Mouse (Mus musculus) adrenal gland, postnatal 4 days (tissue): ENCODE results near the gene Spp1. TPM values are rescaled to one million over a fixed set of nuclear protein-coding genes. Genes with fewer than 3 reads are reported as not detected.

Experiments
- DNase-seq, 2 experiments: peaks; one replicate each; pipeline ENCODE4 v3.0.0; 2021 to 2022; ENCODE audit warnings: low spot score in 2 of 2, mixed read lengths in 2 of 2
- long read RNA-seq, 2 experiments: library from polyadenylated mRNA; stranded (forward); transcript quantifications; one replicate each; pipeline ENCODE4 v2.0.0; 2021
- total RNA-seq, 2 experiments: library from RNA; stranded (reverse); gene quantifications; 2 replicates each; pipeline ENCODE4 v1.2.3; 2021

Gene Spp1
- total RNA-seq: 10 to 100 TPM in 1 of 2 experiments, 1 to 10 TPM in 1; 5.8 to 55.5 TPM
- long read RNA-seq, experiment 1, transcript Spp1-201 (7 exons, 1,410 nt): major isoform, 11 of 11 reads
- long read RNA-seq, experiment 1, partial matches to known transcripts: 0 of 11 reads
- long read RNA-seq, experiment 1, other reads (novel, unspliced or antisense): 0 of 11 reads
- long read RNA-seq, experiment 2, transcript Spp1-205 (7 exons, 1,456 nt): minor isoform, 6 of 75 reads
- long read RNA-seq, experiment 2, transcript Spp1-201 (7 exons, 1,410 nt): major isoform, 64 of 75 reads
- long read RNA-seq, experiment 2, partial matches to known transcripts: 3 of 75 reads
- long read RNA-seq, experiment 2, other reads (novel, unspliced or antisense): 2 of 75 reads

DNA sequence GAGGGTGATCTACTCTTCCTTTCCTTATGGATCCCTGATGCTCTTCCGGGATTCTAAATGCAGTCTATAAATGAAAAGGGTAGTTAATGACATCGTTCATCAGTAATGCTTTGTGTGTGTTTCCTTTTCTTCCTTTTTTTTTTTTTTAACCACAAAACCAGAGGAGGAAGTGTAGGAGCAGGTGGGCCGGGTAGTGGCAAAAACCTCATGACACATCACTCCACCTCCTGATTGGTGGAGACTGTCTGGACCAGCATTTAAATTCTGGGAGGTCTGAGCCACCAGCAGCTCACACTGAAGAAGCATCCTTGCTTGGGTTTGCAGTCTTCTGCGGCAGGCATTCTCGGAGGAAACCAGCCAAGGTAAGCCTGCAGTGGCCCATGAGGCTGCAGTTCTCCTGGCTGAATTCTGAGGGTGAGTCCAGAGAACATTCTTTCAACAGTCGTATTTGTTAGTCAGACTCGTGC lies at the start of gene Spp1:
TSS of gene Spp1 (plus strand) at position 284 of the 467 bp plus-strand sequence.
- DNase-seq: no peak

DNA sequence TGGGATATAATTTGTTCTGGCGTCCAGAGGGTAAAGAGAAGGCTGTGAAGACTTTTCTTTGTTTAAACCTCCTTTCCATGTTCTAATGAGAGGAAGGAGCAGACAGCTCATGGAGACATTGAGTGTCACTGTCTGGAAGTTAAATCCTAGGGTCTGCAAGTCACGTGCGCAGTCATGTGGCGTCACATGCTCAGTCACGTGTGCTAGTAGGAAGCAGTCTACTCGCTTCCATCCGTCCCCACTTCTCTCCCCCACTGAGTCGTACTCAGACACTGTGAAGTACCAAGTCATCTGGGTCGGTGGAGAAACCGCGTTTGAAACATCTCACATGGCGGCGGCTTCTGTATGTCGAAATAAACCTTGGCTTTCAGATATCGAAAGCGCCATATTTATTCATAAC lies 49.4 kb upstream of the Spp1 start:
- DNase-seq: no peak

DNA sequence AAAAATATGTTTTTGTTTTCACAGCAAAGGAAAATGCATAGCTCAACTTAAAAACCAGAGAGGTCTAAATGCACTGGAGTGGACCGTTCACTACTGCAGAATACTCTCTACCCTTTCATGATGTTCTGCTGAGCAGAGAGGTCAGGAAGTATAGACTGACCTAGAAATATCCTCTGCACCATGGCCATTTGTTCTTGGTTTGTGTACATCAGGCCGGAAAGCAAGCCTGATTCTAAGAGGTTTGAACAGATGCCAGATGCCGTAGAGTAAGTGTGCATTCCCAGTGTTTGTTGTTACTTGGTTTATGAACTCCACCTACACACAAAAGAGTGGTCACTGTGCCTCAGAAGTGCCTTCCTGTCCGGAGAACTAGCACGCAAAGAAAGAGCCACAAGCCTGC lies 48.0 kb upstream of the Spp1 start:
- DNase-seq: no peak

DNA sequence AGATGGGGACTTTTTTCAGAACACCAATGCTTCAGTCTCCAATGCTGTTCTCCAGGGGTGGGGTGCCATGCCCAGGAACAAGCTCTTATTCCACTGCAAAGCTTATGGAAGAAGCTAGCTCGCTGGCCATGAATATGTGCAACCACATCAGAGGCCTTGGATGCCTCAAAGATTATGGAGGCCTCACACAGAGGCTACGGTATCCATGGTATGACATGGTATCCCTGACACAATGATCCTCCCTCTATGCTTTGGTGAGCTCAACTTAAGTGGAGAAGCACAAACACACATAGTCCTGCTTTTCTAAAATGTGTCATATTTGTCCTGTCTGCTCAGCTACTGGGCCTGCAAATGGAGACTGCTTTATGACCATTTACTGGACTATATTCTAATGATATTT lies 44.0 kb upstream of the Spp1 start:
- DNase-seq: no peak

DNA sequence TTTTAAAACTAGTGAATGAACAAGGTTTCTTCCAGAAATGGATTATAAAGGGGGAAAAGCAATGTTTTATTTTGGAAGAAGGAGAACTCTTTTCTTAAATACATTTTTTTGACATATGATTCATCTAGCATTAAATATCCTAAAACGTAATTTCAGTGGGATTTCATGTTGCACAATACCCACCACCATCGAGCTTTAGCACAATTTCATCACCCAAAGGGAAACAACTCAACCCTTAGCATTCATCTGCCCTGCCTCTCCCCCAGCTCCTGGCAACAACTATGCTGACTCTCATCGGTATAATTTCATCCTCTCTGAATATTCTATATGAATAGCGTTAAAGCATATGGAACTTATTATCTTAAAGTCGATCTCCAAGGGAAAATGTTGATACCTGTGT lies 42.1 kb upstream of the Spp1 start:
- no peak for DNase-seq

DNA sequence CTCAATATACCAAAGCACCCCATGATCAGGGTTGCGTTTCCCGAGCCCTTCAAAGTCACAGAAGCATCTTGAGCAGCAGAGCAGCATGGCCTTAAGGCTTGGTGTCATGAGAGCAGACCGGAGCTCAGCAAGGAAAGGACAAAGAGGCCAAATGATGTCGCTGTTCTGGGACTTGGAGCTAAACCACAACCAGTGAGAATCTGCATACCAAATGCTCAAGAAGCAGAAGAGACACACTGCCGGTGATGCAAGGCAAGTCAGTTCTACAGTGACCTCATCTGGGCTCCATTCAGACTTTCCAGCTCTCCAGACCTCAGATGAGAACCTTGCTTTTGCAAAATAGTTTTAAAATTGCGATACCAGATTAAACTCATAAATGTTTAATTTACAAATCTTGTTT lies 38.6 kb upstream of the Spp1 start:
- DNase-seq: no peak

DNA sequence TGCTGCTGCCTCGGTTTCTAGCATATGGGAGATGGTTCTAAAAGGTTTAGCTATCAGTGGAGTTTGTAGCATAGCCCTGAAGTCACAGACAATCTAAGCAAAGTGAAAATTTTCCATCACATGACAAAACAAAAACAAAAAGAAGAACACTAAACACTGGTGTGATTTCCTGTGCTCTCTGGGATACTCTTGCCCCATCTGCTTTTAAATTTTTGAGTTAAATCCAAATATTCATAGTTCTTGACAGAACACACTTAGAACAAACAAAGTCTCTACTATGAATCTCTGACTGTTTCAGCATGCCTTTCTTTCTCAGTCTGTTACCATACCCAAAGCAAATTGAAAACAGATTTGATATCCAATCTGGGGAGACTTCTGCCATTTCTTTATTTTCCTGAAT lies 36.9 kb upstream of the Spp1 start:
- DNase-seq: no peak

GRCm38 (mm10) chr5:104399291-104399950 lies 35.5 kb upstream of the Spp1 start:
- no peak for DNase-seq

GRCm38 (mm10) chr5:104399970-104400369 lies 34.9 kb upstream of the Spp1 start:
- no peak for DNase-seq

DNA sequence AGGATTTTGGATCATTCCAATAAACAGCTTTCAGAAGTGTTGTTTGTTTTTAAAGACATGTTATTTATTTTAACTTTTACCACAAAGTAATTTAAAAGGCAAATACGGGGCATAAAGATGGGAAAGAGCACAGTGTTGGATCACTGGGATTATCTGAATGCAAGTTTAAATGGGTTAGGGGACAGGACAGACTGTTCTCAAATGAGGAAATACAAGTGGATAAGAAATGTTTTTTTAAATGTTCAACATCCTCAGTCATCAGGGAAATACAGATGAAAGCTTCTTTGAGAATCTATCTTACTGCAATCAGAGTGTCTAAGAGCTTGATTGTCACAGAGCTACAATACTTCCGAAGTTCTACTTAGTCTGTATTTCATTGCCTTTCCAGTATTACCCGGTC lies 32.3 kb upstream of the Spp1 start:
- no peak for DNase-seq

DNA sequence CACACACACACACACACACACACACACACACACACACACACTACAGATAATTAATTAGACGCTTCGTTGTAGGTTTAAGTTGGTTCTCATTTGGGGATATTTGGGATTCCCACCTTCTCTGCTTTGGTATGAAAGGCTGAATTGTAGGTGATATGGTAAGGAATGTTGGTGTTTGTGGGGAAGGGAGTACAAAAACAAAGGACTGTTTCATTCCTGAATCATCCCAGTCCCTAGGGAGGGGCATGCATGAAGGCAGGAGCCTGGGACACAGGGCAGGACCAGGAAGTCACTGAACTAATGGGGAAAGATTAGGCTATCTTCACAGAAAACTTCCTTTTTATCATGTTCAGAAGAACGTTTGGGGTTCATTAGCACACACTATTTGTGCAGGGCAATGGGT lies 31.6 kb upstream of the Spp1 start:
- DNase-seq: no peak

DNA sequence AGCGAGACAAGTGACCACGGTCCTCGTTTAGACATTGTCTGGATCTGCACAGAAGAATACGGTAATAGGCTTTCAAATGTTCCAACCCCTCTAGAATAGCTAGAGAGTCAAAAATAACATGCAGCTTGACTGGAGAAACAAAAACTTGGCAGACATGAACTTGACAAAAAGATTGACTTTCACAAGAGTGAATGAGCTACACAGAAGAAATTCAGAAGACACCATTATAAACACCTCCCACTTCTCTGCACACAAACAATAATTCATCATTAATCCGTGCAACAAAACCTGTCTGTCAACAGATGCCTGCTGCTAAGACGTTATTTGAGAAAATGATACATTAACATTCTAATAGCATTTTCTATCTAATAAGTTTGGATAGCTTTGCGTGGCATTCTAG lies 30.4 kb upstream of the Spp1 start:
- no peak for DNase-seq

DNA sequence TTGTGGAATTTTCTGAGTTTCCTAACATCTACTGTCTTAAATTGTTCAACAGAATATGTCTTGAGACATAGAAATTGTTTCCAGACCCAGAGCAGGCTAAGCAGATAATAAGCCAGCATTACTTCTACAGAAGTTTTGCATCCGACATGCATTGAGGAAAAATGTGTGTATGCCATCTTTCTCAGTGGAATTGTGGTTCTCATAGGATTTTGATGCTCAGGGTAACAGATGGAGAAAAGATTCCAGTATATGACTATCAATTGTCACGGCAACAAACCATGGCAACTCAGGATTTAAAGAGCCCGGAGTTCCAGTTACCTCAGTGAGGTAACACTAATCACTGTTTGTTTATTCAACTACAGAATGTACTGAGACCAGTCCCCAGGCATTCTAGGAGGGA lies 29.9 kb upstream of the Spp1 start:
- DNase-seq: no peak

- DNase-seq: no peak
Observed at GRCm38 (mm10) chr5:104406756-104407155, 28.2 kb upstream of the Spp1 start.

DNA sequence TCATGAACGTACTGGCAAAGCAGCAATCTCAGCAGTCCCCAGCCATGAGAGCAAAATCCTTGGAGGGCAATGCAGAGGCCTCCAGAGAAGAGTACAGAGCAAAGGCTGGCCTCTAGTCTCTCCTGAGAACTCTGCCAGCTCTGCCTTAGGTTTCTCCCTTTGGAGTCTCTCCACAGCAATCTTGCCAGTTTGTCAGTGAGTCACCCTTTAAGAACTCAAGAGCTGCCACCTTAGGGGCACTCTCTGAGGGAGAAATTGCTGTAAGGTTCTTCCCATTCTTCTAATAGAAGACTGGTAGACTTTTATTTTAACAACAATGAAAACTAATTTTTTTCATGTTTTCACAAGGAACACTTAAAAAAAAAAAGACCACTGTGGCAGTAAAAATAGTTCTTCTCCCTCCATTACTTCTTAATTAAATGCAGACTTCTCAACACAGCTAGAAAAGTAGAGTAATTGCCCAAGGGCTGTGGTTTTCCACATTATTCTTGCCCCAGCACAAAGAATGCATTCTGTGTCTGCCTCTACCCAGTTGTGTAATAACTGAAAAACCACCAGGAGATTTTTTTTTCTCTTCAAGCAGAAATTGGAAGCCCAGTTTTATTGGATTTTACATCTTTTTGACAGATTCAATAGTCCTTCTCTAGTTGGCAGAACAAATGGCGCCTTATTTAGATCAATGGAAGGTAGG lies 27.2 kb upstream of the Spp1 start:
- no peak for DNase-seq

DNA sequence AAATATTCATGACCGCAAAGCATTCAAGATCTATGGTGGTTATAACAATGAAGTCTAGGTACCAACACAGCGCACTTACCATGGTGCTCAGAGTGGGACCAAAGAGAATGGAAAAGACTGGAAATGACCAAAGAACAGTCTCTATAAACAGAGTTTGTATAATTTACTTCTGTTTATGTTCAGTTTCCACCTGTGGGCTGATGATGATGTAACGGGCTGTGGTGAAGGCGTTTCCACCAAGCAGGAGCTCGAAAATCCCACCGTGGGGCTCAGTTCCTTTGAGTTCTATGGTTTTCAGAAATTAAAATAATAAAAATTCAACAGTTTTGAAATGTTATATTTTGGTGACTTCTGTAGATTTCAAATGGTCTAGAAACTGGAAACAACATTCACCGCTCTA lies 26.4 kb upstream of the Spp1 start:
- DNase-seq: no peak

DNA sequence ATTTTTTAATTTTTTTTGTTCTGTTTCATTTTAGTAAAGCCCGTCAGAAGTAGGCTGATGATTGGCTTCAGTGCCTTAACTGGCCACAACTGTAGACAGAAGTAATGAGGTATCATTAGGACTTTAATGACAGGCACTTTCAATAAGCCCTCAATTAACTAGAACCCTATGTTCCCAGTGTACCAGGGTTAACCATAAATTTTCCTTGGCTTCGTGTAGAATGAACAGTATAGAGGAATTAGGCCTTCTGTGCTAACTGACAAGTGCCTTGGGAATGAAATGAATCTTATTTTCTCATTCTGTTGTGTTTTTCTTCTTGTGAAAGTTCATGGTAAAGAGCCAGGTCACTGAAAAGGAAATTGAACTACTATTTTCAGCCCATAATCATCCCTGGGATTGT lies 18.9 kb upstream of the Spp1 start:
- no peak for DNase-seq

GRCm38 (mm10) chr5:104417028-104417427 lies 17.9 kb upstream of the Spp1 start:
- no peak for DNase-seq

GRCm38 (mm10) chr5:104417721-104418120 lies 17.2 kb upstream of the Spp1 start:
- DNase-seq: no peak

- no peak for DNase-seq
Observed at GRCm38 (mm10) chr5:104422039-104422438, 12.9 kb upstream of the Spp1 start.

GRCm38 (mm10) chr5:104423861-104424260 lies 11.1 kb upstream of the Spp1 start:
- no peak for DNase-seq

DNA sequence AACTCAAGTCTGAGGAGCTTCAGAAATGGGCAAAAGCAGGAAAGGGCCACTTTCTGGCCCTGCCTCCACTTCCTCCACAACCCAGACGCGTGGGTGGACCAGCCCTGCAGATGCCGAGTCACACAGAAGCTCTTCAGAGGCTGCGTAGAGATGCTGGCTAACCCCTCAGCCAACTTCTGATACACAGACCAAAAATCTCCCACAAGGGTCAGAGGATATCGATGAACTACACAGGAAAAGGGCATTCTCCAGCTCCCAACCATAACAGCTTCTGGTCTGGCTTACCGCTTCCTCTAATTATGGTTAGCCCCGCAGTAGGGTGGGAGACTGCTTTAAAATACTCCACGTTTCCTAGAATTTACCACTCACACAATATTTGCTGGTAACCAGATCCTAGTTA lies 9.0 kb upstream of the Spp1 start:
- DNase-seq: no peak
